Mouse (Mus musculus) stomach, postnatal 0 days (tissue): ENCODE measurements around the gene Tram1l1.

Experiments
- CTCF ChIP-seq: IDR thresholded peaks from 2 replicates; pipeline ENCODE4 v1.5.1; 2016; ENCODE audit warnings: antibody characterized with exemption, low read depth, mild to moderate bottlenecking, moderate library complexity
- EP300 ChIP-seq: optimal IDR thresholded peaks from 2 replicates; pipeline ENCODE3; 2016; ENCODE audit warnings: antibody characterized with exemption

- TF ChIP-seq CTCF (no peak), EP300 (no peak)
Observed at GRCm38 (mm10) chr3:124271229-124271628, 49.4 kb upstream of the Tram1l1 start.
